Mouse (Mus musculus) CD4-positive helper T cell, adult 2 months (primary cell): ENCODE measurements around the gene Pkdrej.
A peak's percentile ranks its signal among the peaks of the same experiment; 100 is the strongest.
"Not testable (repeated sequence)": the region's sequence is repeated elsewhere in the genome, so short reads cannot be mapped to it uniquely, and the experiment has no call there.

Source experiments
- DNase-seq: peaks from one replicate; pipeline ENCODE4 v3.0.0-alpha.2; 2012; ENCODE audit warnings: low read depth, missing footprints, low spot score

The Pkdrej gene

GRCm38 (mm10) chr15:85810462-85810805, 11.1 kb downstream of the Pkdrej start:
- peak; percentile 10 for DNase-seq

- DNase-seq, result peak; percentile 24
Observed at GRCm38 (mm10) chr15:85809091-85809490, 12.4 kb downstream of the Pkdrej start.

- DNase-seq, result no peak
Observed at GRCm38 (mm10) chr15:85808434-85808833, 13.1 kb downstream of the Pkdrej start.

- DNase-seq, result no peak
Observed at GRCm38 (mm10) chr15:85808031-85808430, 13.5 kb downstream of the Pkdrej start.

GRCm38 (mm10) chr15:85807404-85807803, 14.1 kb downstream of the Pkdrej start:
- DNase-seq, result no peak

- no peak for DNase-seq
Observed at GRCm38 (mm10) chr15:85806886-85807285, 14.6 kb downstream of the Pkdrej start.

GRCm38 (mm10) chr15:85802931-85803330, 18.6 kb downstream of the Pkdrej start:
- no peak for DNase-seq

GRCm38 (mm10) chr15:85798676-85799075, 22.9 kb downstream of the Pkdrej start:
- no peak for DNase-seq

- no peak for DNase-seq
Observed at GRCm38 (mm10) chr15:85795516-85795915, 26.0 kb downstream of the Pkdrej start.

- DNase-seq, result no peak
Observed at GRCm38 (mm10) chr15:85792819-85793218, 28.7 kb downstream of the Pkdrej start.

GRCm38 (mm10) chr15:85791449-85791848, 30.1 kb downstream of the Pkdrej start:
- no peak for DNase-seq

GRCm38 (mm10) chr15:85788633-85789032, 32.9 kb downstream of the Pkdrej start:
- DNase-seq, result no peak

GRCm38 (mm10) chr15:85788051-85788450, 33.5 kb downstream of the Pkdrej start:
- DNase-seq, result no peak

GRCm38 (mm10) chr15:85787482-85787881, 34.1 kb downstream of the Pkdrej start:
- DNase-seq, result no peak

GRCm38 (mm10) chr15:85786711-85787110, 34.8 kb downstream of the Pkdrej start:
- no peak for DNase-seq

- no peak for DNase-seq
Observed at GRCm38 (mm10) chr15:85784341-85784740, 37.2 kb downstream of the Pkdrej start.

GRCm38 (mm10) chr15:85783146-85783545, 38.4 kb downstream of the Pkdrej start:
- DNase-seq, result no peak

GRCm38 (mm10) chr15:85778891-85779290, 42.6 kb downstream of the Pkdrej start:
- DNase-seq, result not testable (repeated sequence)

GRCm38 (mm10) chr15:85776771-85777170, 44.8 kb downstream of the Pkdrej start:
- no peak for DNase-seq

- no peak for DNase-seq
Observed at GRCm38 (mm10) chr15:85776241-85776640, 45.3 kb downstream of the Pkdrej start.

GRCm38 (mm10) chr15:85775001-85775400, 46.5 kb downstream of the Pkdrej start:
- no peak for DNase-seq

GRCm38 (mm10) chr15:85774419-85774818, 47.1 kb downstream of the Pkdrej start:
- DNase-seq, result no peak

- DNase-seq, result no peak
Observed at GRCm38 (mm10) chr15:85772146-85772740, 49.3 kb downstream of the Pkdrej start.
